Mouse (Mus musculus) c-Kit-negative CD71-positive TER-119-positive erythroid progenitor cells, embryonic 14.5 days (primary cell): ENCODE measurements around the gene Rap1gap.

ENCODE experiments used
- DNase-seq: peaks from one replicate; pipeline ENCODE4 v3.0.0-alpha.2; 2013; ENCODE audit warnings: low read depth, low spot score

Rap1gap gene

DNA sequence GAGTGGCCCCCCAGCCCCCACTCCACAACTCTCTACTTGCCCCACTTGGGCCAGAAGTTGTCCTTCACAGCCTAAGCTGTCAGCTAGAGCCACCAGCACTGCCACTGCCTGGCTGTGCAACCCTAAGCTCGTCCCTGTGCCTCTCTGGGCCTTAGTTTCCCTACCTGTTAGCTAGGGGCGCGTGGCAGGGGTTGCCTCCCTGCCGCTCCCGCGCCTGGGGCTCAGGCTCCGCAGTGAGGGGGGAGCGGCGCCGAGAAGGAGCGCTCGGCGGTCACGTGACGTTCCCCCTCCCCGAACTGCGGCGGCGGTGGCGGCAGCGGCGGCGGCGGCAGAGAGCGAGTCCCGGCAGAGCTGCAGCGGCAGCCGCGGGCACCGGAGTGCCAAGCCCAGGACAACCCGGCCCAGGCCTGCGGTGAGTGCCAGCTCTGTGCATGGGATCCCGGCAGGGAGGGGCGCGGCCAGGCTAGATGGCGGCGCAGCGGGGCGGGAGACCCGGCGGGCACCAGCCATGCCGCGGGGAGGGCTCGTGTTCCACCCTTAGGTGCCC lies at the start of gene Rap1gap:
Gene Rap1gap, plus strand, starts transcription at position 294 of the 547 bp plus-strand sequence.
- DNase-seq, result no peak

DNA sequence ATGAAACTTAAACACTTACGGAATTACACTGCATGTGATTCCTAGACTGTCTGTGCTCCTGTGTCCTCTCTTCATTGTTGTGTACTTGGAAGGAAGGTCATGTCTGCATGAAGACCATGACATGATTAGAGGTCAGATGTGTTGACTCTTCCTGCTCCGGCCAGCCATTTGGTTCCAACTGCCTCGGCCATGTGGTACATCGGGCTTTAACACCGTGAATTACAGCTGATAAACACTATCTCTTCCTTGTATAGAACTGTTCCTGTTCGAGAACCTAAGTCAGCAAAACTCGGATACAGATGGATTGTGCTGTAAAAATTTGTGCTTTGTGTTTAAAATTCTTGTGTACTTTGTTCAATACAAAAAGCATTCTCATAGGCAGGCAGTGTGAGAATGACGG lies 41.7 kb upstream of the Rap1gap start:
- DNase-seq, result no peak

- DNase-seq, result no peak
Observed at GRCm38 (mm10) chr4:137627476-137628235, 36.9 kb upstream of the Rap1gap start.

DNA sequence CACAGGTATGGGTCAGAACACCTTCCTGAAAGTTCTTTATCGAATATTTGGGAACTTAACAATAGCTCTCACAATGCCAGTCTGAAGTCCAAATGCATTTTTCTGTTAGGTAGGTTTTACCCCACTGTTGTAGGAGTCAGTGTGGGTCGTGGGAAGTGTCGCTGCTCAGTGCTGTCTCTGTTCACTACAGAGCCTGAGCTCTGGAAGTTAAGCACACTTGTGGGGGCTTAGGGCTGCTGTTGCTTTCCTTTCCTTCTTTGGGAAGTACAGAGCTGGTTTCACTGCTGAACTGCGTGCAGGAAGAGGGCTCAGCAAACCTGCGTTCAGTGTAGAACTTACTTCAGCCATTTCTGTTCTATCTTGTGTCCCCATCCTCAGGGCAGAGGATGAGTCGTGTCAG lies 36.1 kb upstream of the Rap1gap start:
- no peak for DNase-seq

GRCm38 (mm10) chr4:137629354-137629753 lies 35.2 kb upstream of the Rap1gap start:
- no peak for DNase-seq

GRCm38 (mm10) chr4:137630153-137630552 lies 34.4 kb upstream of the Rap1gap start:
- no peak for DNase-seq

DNA sequence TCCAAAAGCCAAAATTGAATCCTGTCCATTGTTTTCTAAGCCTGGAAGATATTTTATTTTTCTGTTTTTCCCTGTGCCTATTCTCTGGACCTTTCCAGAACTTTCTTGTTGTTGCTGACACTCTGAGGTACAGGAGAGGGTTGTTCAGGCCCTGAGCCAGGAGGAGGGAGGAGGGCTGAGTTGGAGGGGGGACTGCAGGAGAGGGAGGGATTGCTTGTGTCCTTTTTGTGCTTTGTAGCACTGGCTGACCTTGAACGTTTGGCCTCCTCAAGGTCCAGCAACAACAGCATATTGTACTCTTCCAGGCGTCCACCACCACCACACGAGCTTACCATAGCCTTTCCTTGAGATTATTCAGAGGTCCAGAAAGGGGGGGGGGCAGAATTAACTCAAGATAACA lies 32.9 kb upstream of the Rap1gap start:
- no peak for DNase-seq

- DNase-seq, result no peak
Observed at GRCm38 (mm10) chr4:137633394-137633793, 31.1 kb upstream of the Rap1gap start.

- no peak for DNase-seq
Observed at GRCm38 (mm10) chr4:137636597-137636996, 27.9 kb upstream of the Rap1gap start.

GRCm38 (mm10) chr4:137641556-137641955 lies 23.0 kb upstream of the Rap1gap start:
- DNase-seq, result no peak

- DNase-seq, result no peak
Observed at GRCm38 (mm10) chr4:137642101-137642500, 22.4 kb upstream of the Rap1gap start.

GRCm38 (mm10) chr4:137643459-137643858 lies 21.1 kb upstream of the Rap1gap start:
- DNase-seq, result no peak

- DNase-seq, result no peak
Observed at GRCm38 (mm10) chr4:137646262-137646661, 18.3 kb upstream of the Rap1gap start.

DNA sequence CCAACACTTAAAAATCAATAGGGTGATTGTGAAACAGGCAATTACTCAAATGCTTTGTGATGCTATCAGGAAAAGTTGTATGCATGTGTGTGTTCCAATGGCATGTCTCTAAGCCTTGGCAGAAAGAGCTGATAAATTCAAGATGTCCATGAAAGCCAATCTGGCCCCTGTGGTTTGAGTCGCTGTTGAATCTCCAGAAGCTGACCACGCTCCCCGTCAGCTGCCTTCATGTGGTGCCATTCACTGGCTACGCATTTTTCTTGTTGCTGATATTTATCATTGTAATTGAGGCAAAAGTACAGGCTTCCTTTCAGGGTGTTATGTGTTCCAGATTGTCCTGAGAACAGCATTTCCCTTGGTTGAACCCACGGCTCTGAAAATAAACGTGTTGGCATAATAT lies 16.9 kb upstream of the Rap1gap start:
- DNase-seq, result no peak

DNA sequence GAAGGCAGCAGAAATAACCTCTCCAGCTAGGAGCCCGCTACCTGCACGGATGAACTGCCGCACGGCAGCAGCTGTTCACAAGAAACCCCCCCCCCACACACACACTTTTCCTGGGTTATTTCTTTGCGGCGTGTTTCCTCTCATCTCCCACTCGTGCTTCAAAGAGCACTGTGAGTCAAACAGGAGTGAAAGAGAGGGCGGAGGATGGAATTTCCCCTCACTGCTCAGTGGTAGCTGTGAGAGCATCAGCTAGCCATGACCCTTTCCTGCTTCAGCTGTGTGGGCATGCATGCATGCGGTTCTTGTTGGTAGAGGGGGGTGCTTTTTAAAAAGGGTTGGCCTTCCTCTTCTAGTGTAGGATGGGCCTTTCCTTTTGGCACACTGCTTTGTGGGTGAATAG lies 16.3 kb upstream of the Rap1gap start:
- DNase-seq, result no peak

GRCm38 (mm10) chr4:137650912-137651311 lies 13.6 kb upstream of the Rap1gap start:
- no peak for DNase-seq

- DNase-seq, result no peak
Observed at GRCm38 (mm10) chr4:137652835-137653346, 11.6 kb upstream of the Rap1gap start.

GRCm38 (mm10) chr4:137655241-137656031 lies 9.1 kb upstream of the Rap1gap start:
- no peak for DNase-seq

GRCm38 (mm10) chr4:137657674-137658073 lies 6.9 kb upstream of the Rap1gap start:
- no peak for DNase-seq

DNA sequence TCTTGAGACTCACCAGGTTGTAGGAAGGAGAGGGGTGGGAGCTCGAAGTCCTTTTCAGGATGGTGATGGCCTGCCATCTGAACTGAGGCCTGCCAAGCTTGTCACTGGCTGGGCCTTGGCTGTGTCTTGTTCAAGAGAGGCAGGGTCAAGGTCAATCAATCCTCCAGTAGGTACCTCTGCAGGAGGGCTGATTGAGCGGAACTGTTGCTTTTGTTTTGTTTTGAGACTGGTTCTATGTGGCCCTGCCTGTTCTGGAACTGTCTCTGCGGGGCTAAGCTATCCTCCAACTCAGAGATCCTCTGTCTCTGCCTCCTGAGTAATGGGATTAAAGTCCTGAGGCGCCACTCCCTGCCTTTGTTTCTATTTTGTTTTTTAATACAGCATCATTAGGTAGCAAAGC lies 5.0 kb upstream of the Rap1gap start:
- DNase-seq, result no peak

DNA sequence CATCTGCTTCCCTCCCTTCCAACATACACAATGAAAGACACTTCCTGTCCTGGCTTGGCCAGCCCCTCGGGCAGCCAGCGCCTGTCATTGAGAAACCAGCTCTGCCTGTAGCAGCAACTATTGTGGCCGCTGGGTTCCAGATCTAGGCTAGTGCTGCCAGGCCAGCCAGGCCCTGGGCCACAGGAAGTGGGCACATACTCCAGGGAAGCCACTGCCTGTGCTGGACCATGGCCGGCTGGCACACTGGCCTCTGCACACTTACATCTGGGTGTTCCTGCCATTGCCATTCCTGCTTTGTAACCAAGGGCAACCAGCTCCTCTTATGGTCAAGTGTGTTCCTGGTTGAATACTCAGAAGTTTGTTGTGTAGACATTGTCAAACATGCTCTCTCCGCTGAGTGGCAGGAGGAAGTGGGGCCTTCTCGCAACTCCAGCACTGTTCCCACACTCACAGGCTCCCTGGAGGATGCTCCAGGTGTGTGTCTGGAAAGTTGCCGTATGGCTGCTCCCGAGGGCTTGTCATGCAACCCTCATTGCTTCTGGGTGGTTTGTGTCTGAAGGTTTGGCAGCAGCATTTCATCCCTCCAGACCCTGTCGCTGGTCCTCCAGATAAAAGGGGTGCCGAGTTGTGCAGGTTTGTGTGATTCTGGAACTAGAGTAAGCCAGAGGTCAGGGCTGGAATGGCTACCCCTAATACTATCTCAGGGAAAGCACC lies 4.0 kb upstream of the Rap1gap start:
- no peak for DNase-seq

- DNase-seq, result no peak
Observed at GRCm38 (mm10) chr4:137661078-137661450, 3.5 kb upstream of the Rap1gap start.
